Mouse (Mus musculus) olfactory bulb, adult 2 months (tissue): Measurements from ENCODE around the gene Sdr39u1.

Experiments
- CTCF ChIP-seq: fragments of 200-500 bp; IDR thresholded peaks from 2 replicates; pipeline ENCODE4 v1.5.1; 2012; ENCODE audit warnings: low read depth, mild to moderate bottlenecking, low read length, moderate library complexity; ENCODE audit not compliant: insufficient read depth
- POLR2A ChIP-seq: fragments of 200-500 bp; IDR thresholded peaks from 2 replicates; pipeline ENCODE4 v1.6.1; 2012; ENCODE audit warnings: mild to moderate bottlenecking, low read depth, low read length, moderate library complexity; ENCODE audit not compliant: insufficient read depth

DNA sequence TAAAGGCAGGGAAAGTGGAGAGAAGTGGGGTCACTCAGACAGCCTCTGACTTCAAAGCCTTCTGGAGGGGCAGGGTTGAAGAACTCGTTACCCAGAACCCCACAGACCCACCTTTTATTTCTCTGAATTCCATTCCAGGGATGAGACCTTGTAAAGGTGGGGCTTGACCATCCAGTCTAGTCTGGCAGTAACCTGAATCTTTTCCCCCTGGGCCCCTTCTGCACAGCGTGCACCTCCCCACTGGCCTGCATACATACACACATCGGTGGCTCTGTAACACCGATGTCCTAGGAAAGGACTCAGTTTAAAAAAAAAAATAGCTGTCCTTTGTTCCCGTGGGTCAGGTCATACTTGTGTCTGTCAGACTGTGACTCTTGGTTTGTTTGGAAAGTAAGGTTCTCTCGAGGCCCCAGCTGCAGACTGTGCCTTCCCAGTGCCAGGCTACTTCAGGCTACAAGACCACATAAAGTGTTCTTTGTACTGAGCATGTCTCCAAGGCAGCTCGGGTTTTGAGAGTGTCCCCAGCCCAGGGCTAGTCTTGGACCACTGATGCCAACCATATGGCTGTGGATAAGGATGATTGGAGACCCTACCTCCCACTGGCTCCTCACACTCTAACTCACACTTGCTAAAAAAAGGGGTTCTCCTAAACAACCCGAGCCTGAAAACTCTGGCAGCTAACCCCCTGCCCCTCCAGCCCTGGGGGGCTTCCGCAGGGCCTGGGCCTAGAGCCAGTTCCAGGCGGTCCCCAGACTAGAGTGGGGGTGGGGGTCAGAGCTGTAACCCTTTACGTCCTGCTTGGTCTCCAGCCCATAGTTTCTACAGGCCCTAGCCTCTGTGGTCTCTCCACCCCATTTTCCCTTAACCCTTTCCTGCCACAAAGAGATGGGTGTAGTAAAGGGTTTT, 47.2 kb downstream of the Sdr39u1 start:
- no peak for TF ChIP-seq CTCF
- no peak for TF ChIP-seq POLR2A
